Mouse (Mus musculus) lung, adult 2 months (tissue): ENCODE results near the gene Ltb. TPM values are rescaled to one million over a fixed set of nuclear protein-coding genes. Genes with fewer than 3 reads are reported as not detected.
A peak's percentile ranks its signal among the peaks of the same experiment; 100 is the strongest.

Experiments used
- DNase-seq: peaks from one replicate; pipeline ENCODE4 v3.0.0; 2022
- H3K4me1 ChIP-seq: fragments of 200-500 bp; 2 replicates; pipeline ENCODE4 v1.6.1; 2011; ENCODE audit warnings: low read length; ENCODE audit not compliant: control insufficient read depth, insufficient read depth
- H3K4me3 ChIP-seq: fragments of 200-500 bp; replicated peaks from 2 replicates; pipeline ENCODE3; 2011; ENCODE audit warnings: low read depth, mild to moderate bottlenecking, control low read depth, low read length; ENCODE audit errors: extremely low read depth
- CTCF ChIP-seq: fragments of 200-500 bp; IDR thresholded peaks from 2 replicates; pipeline ENCODE4 v1.5.1; 2011; ENCODE audit warnings: mild to moderate bottlenecking, low read length, control low read depth; ENCODE audit not compliant: insufficient read depth
- POLR2A ChIP-seq: fragments of 200-500 bp; IDR thresholded peaks from 2 replicates; pipeline ENCODE4 v1.6.1; 2011; ENCODE audit warnings: low read depth, mild to moderate bottlenecking, control low read depth, low read length, borderline replicate concordance; ENCODE audit errors: extremely low read depth
- WGBS: fragments of 180-500 bp; shearing (Covaris S2); methylation state at CpG from one replicate; pipeline ENCODE4 v1.1.7; 2018; 5-methylcytosine and 5-hydroxymethylcytosine counted together
- polyA plus RNA-seq: library from polyadenylated mRNA; depleted of rRNA; stranded (reverse); fragments of >200 nt; gene quantifications from 2 replicates; pipeline ENCODE4 v1.2.3, GENCODE M21; 2012

Gene Ltb
- polyA plus RNA-seq, 1 experiment, result 29.9 TPM

DNA sequence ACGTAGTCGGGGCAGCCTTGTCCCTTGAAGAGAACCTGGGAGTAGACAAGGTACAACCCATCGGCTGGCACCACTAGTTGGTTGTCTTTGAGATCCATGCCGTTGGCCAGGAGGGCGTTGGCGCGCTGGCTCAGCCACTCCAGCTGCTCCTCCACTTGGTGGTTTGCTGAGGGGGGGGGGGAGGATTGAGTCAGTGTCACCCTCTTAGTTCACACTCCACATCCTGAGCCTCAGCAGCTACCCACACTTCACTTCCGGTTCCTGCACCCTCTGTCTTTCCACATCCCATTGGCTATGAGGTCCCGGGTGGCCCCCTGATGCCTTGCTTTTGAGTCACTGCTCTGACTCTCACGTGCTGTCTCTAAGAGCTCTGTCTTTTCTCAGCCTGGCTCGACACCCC is 6.2 kb downstream of the Ltb start:
- Histone ChIP-seq H3K4me1 (peaks cover 5% of the 10 kb centered on the region; the same call in 1 of the 2 replicates), H3K4me3 (no peak overlapping the region)
- no peak for DNase-seq
- WGBS, result 60% methylated on average over 11 of the region's 11 CpGs
- no peak for TF ChIP-seq CTCF

DNA sequence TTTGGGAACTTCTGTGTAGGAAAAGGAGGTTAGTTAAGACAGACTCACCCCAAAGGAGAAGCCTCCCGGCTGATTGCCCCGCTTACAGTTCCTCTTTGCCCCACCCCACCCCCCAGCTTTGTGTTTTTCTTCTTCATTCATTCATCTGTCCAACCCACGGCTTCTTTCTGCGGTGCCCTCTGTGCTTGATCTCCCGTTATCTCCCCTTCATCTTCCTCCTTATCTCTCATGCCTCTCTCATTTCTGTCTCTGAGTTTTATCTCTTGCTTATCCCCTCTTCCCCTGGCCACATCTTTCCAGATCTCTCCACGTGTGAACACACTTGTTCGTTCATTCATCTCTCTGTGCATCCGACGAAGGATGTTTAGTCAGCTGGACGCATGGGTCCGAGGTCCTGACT is 6.9 kb downstream of the Ltb start:
- WGBS, result 49% methylated on average over 11 of the region's 11 CpGs
- no peak for DNase-seq
- TF ChIP-seq POLR2A (no peak), CTCF (no peak)
- no peaks in the 10 kb centered on the region for H3K4me1 ChIP-seq
- peak overlapping the region; percentile 6 for H3K4me3 ChIP-seq

DNA sequence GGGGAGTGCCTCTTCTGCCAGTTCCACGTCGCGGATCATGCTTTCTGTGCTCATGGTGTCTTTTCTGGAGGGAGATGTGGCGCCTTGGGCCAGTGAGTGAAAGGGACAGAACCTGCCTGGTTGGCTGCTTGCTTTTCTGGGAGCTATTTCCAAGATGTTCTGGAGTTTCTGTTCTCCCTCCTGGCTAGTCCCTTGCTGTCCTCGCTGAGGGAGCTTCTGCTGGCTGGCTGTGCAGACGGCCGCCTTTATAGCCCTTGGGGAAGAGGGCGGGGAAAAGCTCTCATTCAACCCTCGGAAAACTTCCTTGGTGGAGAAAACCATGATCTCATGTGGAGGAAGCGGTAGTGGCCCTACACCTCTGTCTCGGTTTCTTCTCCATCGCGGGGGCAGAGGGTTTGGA is 7.5 kb downstream of the Ltb start, which contains the start of gene Tnf:
TSS of gene Tnf (minus strand) at position 221 of the 400 bp plus-strand sequence.
- Histone ChIP-seq H3K4me1 (no peaks in the 10 kb centered on the region), H3K4me3 (peak within 1 kb of the TSS; percentile 22)
- TF ChIP-seq POLR2A (peak; percentile 59; the same call in 1 of the 2 replicates), CTCF (no peak)
- 29% methylated on average over 13 of the region's 13 CpGs for WGBS
- no peak for DNase-seq

DNA sequence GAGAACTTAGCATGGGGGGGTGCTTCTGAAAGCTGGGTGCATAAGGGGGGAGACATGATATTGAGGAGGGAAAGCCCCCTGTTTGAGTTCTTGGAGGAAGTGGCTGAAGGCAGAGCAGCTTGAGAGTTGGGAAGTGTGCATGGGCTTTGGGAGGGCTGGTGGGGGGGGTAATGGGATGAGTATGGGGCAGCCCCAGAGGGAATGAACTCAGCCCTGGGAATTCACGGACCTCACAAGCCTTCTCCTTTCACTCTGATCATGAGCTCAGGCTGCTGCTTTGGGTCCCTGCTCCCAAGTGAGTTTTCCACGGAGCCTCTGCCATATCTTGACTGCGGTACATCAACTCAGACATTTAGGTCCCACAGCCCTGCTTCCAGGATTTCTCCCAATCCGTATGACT is 8.2 kb downstream of the Ltb start:
- no peaks in the 10 kb centered on the region for H3K4me1 ChIP-seq
- no peak for TF ChIP-seq POLR2A
- TF ChIP-seq CTCF, result no peak
- no peak for DNase-seq
- WGBS, result 76% methylated on average over 4 of the region's 4 CpGs
- no peak overlapping the region for H3K4me3 ChIP-seq

DNA sequence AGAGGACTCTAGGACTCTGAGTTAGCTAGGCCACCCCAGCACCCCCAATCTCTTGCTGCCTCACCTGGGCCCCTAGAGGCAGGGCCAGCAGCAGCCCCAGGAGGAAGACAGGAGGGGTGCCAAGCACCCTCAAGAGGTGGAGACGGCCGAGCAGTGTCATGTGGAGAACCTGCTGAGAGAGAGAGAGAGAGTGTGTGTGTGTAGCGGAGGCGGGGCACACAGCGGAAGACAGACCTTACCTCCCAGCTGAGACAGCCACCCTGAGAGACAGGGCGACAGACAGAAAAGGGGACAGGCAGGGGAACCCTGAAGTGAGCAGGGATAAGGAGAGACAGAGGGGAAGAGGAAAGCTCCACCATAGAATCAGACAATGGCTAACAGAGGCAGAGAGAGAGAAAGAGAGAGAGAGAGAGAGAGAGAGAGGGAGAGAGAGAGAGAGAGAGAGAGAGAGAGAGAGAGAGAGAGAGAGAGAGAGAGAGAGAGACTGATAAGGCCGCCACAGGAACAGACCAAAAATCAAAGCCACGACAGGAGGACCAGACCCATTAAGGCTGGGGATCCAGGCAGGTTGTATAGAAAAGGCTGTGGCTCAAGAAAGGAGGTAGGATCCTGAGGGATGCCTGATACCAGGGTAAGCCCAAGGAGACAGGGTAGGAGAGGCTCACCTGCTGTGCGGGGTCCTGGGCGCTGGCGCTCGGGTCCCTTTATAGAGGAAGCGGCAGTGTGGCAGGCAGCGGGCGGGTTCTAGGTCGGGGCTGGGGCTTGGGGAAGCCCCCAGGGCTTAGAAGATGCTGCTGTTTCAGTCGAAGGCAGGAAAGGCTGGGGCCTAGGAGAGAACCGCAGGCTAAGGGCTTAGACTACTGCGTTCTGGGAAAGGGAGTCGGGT is 10.5 kb downstream of the Ltb start, which contains the start of gene Lta:
TSS of gene Lta (minus strand) at position 858 of the 886 bp plus-strand sequence.
- WGBS, result 57% methylated on average over 20 of the region's 20 CpGs
- Histone ChIP-seq H3K4me1 (0 out of 2 replicates have a peak, but pooled peaks cover 3% of the 10 kb centered on the region), H3K4me3 (peak within 1 kb of the TSS; percentile 20)
- no peak for DNase-seq
- TF ChIP-seq CTCF (no peak), POLR2A (no peak)

DNA sequence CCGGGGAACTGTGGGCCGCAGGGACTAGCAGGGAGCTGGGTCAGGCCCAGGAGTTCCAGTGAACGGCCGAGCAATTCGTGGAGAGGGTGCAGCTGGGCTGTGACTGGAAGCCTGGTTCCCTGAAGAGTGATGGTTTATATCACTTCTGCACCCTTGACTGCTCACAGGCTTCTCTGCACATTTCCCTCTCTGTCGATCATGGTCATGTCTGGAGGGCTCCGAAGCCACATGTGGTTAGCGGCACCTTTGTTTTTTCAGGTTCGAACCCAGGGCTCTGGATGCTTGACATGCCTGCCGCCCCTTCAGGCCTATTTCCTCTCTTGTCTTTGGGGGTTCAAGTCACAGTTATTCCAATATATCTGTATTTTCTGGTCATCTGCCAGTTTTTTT is 11.1 kb downstream of the Ltb start:
- no peak for TF ChIP-seq CTCF
- no peak for TF ChIP-seq POLR2A
- no peak for DNase-seq
- H3K4me1 ChIP-seq, result 0 out of 2 replicates have a peak, but pooled peaks cover 3% of the 10 kb centered on the region
- WGBS, result 67% methylated on average over 10 of the region's 10 CpGs
- H3K4me3 ChIP-seq, result no peak overlapping the region

DNA sequence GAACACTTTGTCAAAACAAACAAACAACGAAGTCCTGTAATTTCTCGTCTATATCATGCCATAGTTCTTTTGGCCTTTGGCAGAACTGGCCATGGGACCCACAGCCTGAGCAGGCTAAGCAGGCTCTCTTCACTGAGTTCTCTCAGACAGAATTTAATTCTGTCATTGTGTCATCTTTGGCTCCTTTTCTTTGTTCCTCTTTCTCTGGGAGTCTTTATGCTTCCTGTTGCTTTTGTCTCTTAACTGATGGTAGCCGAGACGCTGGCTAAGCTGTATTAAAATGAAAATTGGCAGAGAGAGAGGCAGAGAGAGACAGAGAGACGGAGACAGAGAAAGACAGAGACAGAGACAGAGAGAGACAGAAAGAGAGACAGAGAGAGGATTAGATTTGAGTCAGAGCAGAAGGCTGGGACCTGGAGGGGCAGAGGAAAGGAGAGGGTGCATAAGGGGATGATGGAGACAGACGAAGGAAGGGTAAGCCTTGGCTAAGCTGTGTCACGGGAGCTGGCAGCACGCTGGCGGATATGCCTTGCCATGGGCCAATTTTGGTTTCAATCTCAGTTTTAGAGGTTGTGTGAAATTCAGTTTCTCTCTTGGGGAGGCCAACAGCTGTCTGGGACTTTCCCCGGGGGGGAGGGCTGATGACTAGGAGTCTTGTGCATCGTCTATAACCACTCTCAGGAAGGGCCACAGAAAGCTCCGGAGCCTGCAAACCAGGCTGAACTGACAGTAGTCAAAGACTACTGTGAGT is 15.7 kb downstream of the Ltb start:
- 0 out of 2 replicates have a peak, but pooled peaks cover 7% of the 10 kb centered on the region for H3K4me1 ChIP-seq
- TF ChIP-seq POLR2A, result no peak
- TF ChIP-seq CTCF, result no peak
- no peak overlapping the region for H3K4me3 ChIP-seq
- 56% methylated on average over 12 of the region's 12 CpGs for WGBS
- DNase-seq, result no peak

DNA sequence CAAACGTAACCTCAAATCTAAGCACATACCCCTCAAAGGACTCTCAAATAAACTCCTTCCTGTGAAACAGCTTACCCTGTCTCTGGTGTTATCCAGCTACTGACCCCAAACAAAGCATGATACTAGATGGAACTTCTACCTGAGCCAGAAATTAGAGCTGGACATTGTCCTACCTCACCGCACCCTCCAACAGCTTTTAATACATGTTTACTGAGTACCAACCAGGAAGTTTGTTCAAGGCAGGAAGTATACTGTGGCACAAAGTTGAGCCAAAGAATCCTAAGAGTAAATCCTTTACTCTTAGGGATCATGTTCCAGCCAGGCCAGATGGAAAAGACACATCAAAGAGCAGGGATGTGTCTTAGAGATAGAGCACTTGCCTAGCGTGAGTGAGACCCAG is 16.4 kb downstream of the Ltb start:
- 43% methylated on average over 3 of the region's 3 CpGs for WGBS
- no peak for DNase-seq
- TF ChIP-seq CTCF (no peak), POLR2A (no peak)
- no peak overlapping the region for H3K4me3 ChIP-seq
- H3K4me1 ChIP-seq, result 0 out of 2 replicates have a peak, but pooled peaks cover 7% of the 10 kb centered on the region

DNA sequence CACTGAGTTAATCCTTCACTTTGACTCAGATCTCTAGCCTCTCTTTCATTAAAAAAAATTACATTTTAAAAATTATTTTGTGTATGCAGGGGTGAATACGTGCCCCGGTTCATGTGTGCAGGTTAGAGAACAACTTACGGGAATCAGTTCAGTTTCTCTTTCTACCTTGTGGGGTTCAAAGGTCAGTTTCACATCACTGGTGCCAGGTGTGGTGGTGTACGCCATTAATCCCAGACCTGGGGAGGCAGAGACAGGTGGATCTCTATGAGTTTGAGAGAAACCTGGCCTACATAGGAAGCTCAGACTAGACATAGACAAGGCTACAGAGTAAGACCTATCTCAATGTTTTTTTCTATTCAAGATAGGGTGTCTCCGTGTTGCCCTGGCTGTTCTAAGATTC is 18.8 kb downstream of the Ltb start:
- TF ChIP-seq CTCF, result no peak
- no peak for TF ChIP-seq POLR2A
- DNase-seq, result no peak
- H3K4me1 ChIP-seq, result 0 out of 2 replicates have a peak, but pooled peaks cover 7% of the 10 kb centered on the region
- WGBS, result 92% methylated on average over 5 of the region's 5 CpGs
- H3K4me3 ChIP-seq, result no peak overlapping the region
